Mouse (Mus musculus) erythroblast, adult 5-6 weeks (primary cell): ENCODE data around the gene Ccdc78. TPM values are rescaled to one million over a fixed set of nuclear protein-coding genes. Genes with fewer than 3 reads are reported as not detected.

Experiments used
- ATAC-seq: replicated peaks from 2 replicates; pipeline ENCODE4 v1.8.0; 2016; ENCODE audit warnings: moderate number of reproducible peaks, mild to moderate bottlenecking, moderate TSS enrichment, inconsistent platforms; ENCODE audit not compliant: poor library complexity, low FRiP score, severe bottlenecking
- total RNA-seq, 2 experiments: library from RNA; stranded (forward) in 1 of 2; stranded (reverse) in 1 of 2; fragments of 150-400 nt in 1 of 2; fragments of 200-764, 138-1000 nt in 1 of 2; gene quantifications; 2 replicates each; pipeline versions ENCODE4 v1.2.3 to v1.2.4; 2015 to 2017; ENCODE audit warnings: low replicate concordance in 2 of 2

The Ccdc78 gene
- total RNA-seq, 2 experiments from 2014 or later: not detected

GRCm38 (mm10) chr17:25808789-25809605 is 22.6 kb downstream of the Ccdc78 start, which contains the start of gene Fbxl16:
TSS of gene Fbxl16 (plus strand) at chr17:25809085.
- no peak for ATAC-seq

DNA sequence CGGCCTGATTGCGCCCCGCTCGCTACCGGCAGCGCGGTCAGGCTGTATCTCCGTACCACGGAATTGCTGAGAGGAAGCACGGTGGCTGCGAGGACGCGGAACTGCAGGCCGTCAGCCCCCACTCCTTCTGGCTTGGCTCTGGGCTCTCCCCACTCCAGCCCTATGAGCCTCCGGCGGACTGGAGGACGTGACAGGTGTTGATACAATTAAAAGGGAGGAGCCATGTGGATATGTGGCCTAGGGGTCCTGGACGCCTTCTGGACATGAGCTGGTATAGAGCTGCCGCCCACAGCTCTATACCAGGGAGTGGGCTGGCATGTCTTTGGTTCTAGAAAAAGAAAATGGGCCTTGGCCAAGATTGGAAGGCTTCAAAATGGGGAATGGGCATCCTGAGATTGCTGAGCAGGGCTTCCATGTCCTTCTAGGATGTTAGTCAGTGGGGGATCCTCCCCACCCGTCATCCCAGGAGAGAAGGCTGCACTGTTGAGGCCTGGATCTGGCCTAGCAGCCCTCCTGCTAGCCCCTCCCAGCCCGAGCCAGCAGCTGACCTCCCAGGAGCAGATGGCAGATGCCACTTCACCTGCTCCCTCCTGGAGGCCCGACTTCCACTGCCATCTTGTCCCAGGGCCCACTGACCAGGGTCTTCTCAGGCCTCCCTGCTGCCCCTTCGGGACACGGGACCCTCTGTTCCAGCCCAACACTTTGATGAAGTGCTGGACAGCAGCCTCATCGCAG is 23.4 kb downstream of the Ccdc78 start:
- ATAC-seq: no peak

GRCm38 (mm10) chr17:25810890-25811289 is 24.5 kb downstream of the Ccdc78 start:
- ATAC-seq: no peak

- ATAC-seq: 0 out of 2 replicates have a peak, but pooled peaks have one; percentile 38
These were observed 27.1 kb downstream of the Ccdc78 start for GRCm38 (mm10) chr17:25813471-25813870.

GRCm38 (mm10) chr17:25817662-25818061 is 31.3 kb downstream of the Ccdc78 start:
- ATAC-seq: no peak

GRCm38 (mm10) chr17:25818851-25819780 is 32.7 kb downstream of the Ccdc78 start:
- ATAC-seq: peak; percentile 58

DNA sequence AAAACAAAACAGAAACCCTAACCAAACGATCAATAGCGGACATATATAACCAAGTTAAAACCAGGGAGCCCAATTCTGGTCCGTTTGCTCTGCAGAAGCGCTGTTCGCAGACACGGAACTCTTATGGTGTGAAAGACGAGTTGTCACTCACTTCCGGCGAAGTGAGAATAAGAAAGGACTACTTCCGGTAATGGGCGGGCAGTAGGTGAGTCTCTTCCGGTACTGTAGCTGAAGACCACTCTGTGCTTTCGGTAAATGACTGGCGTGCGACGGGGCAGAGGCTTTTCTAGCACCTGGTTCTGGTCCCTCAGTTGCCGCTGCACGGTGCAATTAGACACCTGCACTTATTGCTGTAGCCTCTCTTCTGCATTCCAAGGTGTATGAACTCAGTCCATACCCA is 37.1 kb downstream of the Ccdc78 start, which contains the start of gene Wdr24:
Wdr24 (plus strand) TSS at position 176 of the 400 bp plus-strand sequence.
- peak; percentile 89 for ATAC-seq

GRCm38 (mm10) chr17:25824362-25825142 is 38.2 kb downstream of the Ccdc78 start:
- ATAC-seq: no peak

DNA sequence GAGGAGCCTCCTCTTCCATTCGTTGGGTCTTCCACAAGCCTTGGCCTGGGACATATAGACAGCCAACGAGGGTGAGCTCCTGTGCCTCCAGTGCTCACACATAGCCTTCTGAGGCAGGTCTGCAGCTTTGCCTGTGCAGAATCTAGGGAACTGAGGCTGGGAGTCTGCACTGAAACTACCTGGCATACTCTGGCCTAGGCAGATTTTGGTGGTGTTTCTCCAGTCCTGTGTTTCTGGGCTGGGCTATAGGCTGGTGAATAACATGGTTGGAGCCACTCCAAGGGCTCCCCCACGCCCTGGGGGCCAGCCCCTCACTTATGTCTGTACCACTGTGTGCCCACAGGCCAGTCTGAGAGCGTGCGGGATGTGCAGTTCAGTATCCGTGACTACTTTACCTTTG is 38.9 kb downstream of the Ccdc78 start:
- ATAC-seq: no peak

DNA sequence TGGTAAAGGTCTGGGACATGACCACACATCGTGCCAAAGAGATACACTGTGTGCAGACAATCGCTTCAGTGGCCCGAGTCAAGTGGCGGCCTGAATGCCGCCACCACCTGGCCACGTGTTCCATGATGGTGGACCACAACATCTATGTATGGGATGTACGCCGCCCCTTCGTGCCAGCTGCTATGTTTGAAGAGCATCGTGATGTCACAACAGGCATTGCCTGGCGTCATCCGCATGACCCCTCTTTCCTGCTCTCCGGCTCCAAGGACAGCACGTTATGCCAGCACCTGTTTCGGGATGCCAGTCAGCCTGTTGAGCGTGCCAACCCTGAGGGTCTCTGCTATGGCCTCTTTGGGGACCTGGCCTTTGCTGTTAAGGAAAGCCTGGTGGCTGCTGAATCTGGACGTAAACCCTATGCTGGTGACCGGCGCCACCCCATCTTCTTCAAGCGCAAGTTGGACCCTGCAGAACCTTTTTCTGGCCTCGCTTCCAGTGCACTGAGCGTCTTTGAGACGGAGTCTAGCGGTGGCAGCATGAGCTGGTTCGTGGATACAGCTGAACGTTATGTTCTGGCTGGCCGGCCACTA is 39.7 kb downstream of the Ccdc78 start:
- ATAC-seq: no peak

DNA sequence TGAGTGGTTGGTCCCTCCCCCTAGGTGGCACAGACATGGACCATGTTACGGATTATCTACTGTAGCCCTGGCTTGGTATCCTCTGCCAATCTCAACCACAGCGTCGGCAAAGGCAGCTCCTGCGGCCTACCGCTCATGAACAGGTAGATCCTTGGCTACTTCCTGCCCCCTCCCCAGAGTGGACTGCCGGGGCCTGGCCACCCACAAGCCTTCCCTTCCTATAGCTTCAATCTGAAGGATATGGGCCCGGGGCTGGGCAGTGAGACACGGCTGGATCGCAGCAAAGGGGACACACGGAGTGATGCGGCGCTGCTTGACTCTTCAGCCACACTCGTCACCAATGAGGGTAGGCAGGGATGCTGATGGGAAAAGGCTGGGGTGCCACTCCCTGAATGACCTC is 40.6 kb downstream of the Ccdc78 start:
- ATAC-seq: no peak

DNA sequence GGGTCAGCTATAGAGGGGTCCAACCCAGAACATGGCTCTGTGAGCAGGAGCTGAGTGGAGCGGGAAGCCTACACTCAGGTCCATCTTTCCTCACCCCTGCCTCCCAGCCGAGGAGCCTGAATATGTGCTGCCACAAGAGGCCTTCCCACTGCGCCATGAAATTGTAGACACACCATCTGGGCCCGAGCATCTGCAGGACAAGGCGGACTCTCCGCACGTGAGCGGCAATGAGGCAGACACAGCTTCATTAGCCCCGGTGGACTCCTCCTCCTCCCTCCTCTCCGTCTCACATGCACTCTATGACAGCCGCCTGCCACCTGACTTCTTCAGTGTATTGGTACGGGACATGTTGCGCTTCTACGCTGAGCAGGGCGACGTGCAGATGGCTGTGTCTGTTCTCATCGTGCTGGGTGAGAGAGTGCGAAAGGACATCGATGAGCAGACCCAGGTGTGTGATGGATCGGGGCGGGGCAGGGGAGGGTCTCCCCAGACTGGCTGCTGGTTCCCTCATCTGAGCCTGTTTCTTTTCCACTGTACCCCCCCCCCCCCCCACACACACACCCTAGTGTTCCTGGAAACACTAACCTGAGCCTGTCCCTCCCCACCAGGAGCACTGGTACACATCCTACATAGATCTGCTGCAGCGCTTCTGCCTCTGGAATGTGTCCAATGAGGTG is 41.3 kb downstream of the Ccdc78 start:
- no peak for ATAC-seq

DNA sequence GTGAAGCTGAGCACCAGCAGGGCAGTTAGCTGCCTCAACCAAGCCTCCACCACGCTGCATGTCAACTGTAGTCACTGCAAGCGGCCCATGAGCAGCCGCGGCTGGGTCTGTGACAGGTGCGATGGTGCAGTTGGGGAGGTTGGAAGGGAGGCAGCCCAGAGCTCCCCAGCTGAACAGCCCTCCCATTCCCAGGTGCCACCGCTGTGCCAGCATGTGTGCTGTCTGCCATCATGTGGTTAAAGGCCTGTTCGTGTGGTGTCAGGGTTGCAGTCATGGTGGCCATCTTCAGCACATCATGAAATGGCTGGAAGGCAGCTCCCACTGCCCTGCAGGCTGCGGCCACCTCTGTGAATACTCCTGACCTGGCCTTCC is 41.8 kb downstream of the Ccdc78 start:
- no peak for ATAC-seq

DNA sequence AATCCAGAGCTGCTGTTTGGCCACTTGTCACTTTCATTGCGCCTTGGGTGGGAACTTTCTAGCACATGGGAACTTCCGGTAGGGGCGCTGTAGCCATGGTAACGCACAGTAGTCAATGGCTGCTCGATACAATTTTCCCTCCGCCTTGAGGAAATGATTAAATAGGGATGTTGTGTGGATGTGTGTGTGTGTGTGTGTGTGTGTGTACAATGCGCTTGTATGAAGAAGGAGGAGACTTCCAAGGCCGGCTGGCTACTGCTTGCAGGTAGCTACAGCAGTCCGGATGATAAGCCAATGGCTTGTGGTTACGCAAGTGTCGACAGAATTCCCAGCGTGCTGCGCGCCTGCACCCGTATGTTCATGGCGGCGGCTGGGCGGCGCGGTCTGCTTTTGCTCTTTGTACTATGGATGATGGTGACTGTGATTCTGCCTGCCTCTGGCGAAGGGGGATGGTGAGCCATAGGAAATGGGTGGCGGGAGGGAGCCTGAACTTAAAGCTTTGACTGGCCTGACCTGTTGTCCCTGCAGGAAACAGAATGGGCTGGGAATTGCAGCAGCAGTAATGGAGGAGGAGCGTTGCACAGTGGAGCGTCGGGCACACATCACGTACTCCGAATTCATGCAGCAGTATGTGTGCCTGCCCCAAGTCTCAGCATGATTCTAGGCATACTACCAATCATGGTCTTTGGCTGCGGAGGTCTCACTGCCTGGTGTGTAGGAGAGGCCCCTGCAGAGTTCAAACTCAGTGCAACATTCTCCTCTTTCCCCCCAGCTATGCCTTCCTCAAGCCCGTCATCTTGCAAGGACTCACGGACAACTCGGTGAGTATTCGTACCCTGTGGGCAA is 42.6 kb downstream of the Ccdc78 start, which contains the start of gene Jmjd8:
Jmjd8 (plus strand) TSS at position 156 of the 846 bp plus-strand sequence.
- ATAC-seq: peak; percentile 50

- no peak for ATAC-seq
These were observed 43.2 kb downstream of the Ccdc78 start for GRCm38 (mm10) chr17:25829558-25830017.

- ATAC-seq: no peak
These were observed 43.9 kb downstream of the Ccdc78 start for GRCm38 (mm10) chr17:25830200-25830753.
